Mouse (Mus musculus): ENCODE data around the gene Psapl1. TPM values are rescaled to one million over a fixed set of nuclear protein-coding genes. Genes with fewer than 3 reads are reported as not detected.
"Not testable (repeated sequence)": the region's sequence is repeated elsewhere in the genome, so short reads cannot be mapped to it uniquely, and the experiment has no call there.

Psapl1 gene
- total and polyA plus RNA-seq, 3 experiments: 0.05 TPM; not detected in 2

DNA sequence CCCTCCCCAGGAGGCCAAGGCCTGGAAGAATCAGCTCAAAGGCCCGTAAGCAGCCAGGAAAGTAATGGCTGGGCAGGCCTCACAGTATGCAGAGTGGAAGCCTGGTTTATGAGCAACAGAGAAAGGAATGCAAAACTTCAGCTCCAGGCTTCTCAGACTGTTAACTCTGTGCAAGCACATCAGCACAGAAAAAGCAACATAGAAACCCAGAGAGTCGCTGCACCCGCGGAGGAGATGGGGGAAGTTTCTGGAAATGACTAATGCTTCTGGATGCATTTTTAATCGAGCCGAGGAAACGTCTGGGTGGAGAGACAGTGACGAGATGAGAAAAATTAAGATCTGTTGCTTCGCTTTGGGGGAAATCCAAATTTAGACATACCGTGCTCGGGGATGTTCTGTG is 22.5 kb downstream of the Psapl1 start:
- Histone ChIP-seq H3K27me3 (ENCODE audit: insufficient read depth, low read length) (peaks cover 4% of the 10 kb centered on the region; the same call in 1 of the 2 replicates), H3K4me3 (ENCODE audit: low read depth, low read length) (no peak overlapping the region), H3K9me3 (replicated peaks) (no peaks in the 10 kb centered on the region), H3K4me1 (ENCODE audit: insufficient read depth, low read depth, low read length) (no peaks in the 10 kb centered on the region), H3K36me3 (replicated peaks) (no peaks in the 10 kb centered on the region)
- ATAC-seq (ENCODE audit: extremely low read depth, insufficient number of reproducible peaks, low FRiP score, poor library complexity, severe bottlenecking): no peak
- TF ChIP-seq GATA1 (IDR thresholded peaks at IDR 0.05; ENCODE audit: borderline replicate concordance, low read length) (no peak), TAL1 (conservative IDR thresholded peaks at IDR 0.05; ENCODE audit: low read depth, low read length) (no peak), CTCF (IDR thresholded peaks at IDR 0.05; ENCODE audit: low read depth, low read length) (no peak), POLR2AphosphoS5 (IDR thresholded peaks at IDR 0.05; ENCODE audit: insufficient replicate concordance, low read depth, low read length) (no peak), GATA2 (IDR thresholded peaks at IDR 0.05; ENCODE audit: borderline replicate concordance, low read depth, low read length) (no peak)
- DNase-seq (ENCODE audit: low spot score): no peak

DNA sequence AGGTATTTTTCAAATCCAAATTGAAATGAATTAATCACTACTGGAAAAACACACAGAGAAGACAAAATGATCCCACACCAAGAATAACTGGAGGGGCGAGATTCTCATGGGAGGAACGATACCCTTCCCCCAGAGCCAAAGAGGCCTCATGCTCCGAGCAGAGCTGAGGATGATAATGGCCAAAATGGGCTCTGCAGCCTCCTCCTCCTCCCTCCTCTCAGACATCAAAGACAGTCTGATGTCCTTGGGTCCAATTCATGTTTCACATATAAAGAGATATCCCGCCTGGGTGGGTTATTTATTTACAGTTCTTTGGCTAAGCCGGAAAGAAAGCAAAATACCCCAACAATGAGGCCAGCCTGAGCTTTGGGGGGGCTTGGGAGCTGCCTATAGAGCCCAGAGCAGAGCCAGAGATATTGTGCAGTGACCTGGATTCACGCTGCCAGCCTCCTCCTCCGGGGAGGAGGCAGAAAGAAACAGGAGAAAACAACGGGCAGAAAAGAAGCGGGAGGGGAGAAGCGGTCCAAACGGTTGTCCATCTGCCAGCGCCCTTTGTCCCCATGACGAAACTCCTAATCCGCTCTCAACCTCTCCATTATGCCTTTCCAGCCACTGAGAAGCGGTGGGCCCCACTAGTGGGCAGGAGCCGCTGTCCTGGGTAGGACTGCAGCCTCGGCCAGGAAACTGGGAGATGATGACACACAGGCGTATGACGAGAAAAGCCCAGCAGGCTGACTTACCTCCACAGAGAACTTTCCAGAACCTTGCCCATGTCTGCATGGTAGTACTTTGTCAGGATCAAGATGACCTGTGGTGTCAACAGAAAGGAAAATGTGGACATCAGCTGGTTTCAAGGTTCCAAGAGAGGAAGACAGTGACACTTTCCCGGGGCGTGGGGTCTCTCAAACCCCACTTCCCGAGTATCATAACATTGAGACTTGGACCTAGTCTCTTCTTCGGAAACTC is 24.9 kb downstream of the Psapl1 start:
- Histone ChIP-seq H3K4me1 (ENCODE audit: insufficient read depth, low read depth, low read length) (no peaks in the 10 kb centered on the region), H3K4me3 (ENCODE audit: low read depth, low read length) (no peak overlapping the region), H3K36me3 (replicated peaks) (no peaks in the 10 kb centered on the region), H3K9me3 (replicated peaks) (no peaks in the 10 kb centered on the region), H3K27me3 (ENCODE audit: insufficient read depth, low read length) (peaks cover 4% of the 10 kb centered on the region; the same call in 1 of the 2 replicates)
- no peak for DNase-seq (ENCODE audit: low spot score)
- TF ChIP-seq TAL1 (conservative IDR thresholded peaks at IDR 0.05; ENCODE audit: low read depth, low read length): no peak
- no peak for TF ChIP-seq GATA2 (IDR thresholded peaks at IDR 0.05; ENCODE audit: borderline replicate concordance, low read depth, low read length)
- no peak for TF ChIP-seq POLR2AphosphoS5 (IDR thresholded peaks at IDR 0.05; ENCODE audit: insufficient replicate concordance, low read depth, low read length)
- no peak for TF ChIP-seq GATA1 (IDR thresholded peaks at IDR 0.05; ENCODE audit: borderline replicate concordance, low read length)
- no peak for ATAC-seq (ENCODE audit: extremely low read depth, insufficient number of reproducible peaks, low FRiP score, poor library complexity, severe bottlenecking)

DNA sequence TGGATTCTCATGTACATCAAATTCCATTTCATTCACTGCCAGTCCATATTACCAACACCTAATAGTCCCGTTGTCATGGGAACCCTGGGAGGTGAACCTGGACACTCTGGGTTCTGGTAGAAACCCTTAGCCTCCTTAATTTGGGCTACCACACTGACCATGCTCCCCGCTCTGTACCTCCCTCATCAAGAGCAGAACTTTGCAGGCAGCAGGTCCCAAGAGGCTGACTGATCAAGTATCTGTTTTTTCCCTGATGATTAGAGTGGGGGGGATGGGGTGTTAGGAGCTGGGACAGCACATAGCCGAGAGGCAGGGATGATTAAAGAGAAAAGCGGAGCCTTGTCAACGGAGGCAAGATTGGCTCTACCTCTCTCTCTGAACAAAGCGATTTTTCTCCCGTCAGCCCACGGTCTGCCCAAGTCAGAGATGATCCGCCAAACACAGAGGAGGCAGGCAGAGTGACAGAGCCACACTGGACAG is 26.5 kb downstream of the Psapl1 start:
- no peaks in the 10 kb centered on the region for H3K27me3 ChIP-seq (ENCODE audit: insufficient read depth, low read length)
- no peak for ATAC-seq (ENCODE audit: extremely low read depth, insufficient number of reproducible peaks, low FRiP score, poor library complexity, severe bottlenecking)
- TF ChIP-seq TAL1 (conservative IDR thresholded peaks at IDR 0.05; ENCODE audit: low read depth, low read length) (no peak), GATA2 (IDR thresholded peaks at IDR 0.05; ENCODE audit: borderline replicate concordance, low read depth, low read length) (no peak), CTCF (IDR thresholded peaks at IDR 0.05; ENCODE audit: low read depth, low read length) (no peak), GATA1 (IDR thresholded peaks at IDR 0.05; ENCODE audit: borderline replicate concordance, low read length) (no peak), POLR2AphosphoS5 (IDR thresholded peaks at IDR 0.05; ENCODE audit: insufficient replicate concordance, low read depth, low read length) (no peak)
- DNase-seq (ENCODE audit: low spot score): no peak
- H3K9me3 ChIP-seq (replicated peaks): no peaks in the 10 kb centered on the region
- H3K4me3 ChIP-seq (ENCODE audit: low read depth, low read length): no peak overlapping the region
- no peaks in the 10 kb centered on the region for H3K4me1 ChIP-seq (ENCODE audit: insufficient read depth, low read depth, low read length)
- H3K36me3 ChIP-seq (replicated peaks): no peaks in the 10 kb centered on the region

- ATAC-seq (ENCODE audit: extremely low read depth, insufficient number of reproducible peaks, low FRiP score, poor library complexity, severe bottlenecking); DNase-seq (ENCODE audit: low spot score); H3K4me3 ChIP-seq (ENCODE audit: low read depth, low read length); H3K27me3 ChIP-seq (ENCODE audit: insufficient read depth, low read length); H3K4me1 ChIP-seq (ENCODE audit: insufficient read depth, low read depth, low read length); H3K36me3 ChIP-seq (replicated peaks); H3K9me3 ChIP-seq (replicated peaks): not testable (repeated sequence)
These were observed 33.7 kb downstream of the Psapl1 start for GRCm38 (mm10) chr5:36237526-36237925.

DNA sequence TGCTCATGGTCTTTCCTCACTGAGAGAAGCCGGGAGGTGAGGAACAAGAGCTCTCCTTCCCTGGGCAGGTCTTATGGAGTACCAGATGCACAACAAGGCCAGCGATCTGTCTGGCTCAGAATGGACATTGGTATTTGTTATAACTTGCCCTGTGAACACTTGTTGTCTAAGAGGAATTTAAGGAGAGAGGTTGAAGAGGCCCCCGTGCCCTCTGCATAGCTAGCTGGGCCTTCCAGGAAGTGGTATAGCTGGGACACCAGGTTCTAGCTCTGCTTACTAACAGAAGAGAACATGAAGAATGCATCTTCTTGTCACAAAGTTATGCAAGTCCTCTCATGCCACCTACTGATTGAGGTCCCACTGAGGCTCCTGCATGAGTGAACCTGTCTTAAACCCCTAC is 44.2 kb downstream of the Psapl1 start:
- peaks cover 3% of the 10 kb centered on the region; the same call in 1 of the 2 replicates for H3K27me3 ChIP-seq (ENCODE audit: insufficient read depth, low read length)

GRCm38 (mm10) chr5:36252746-36253504 is 49.1 kb downstream of the Psapl1 start:
- DNase-seq (ENCODE audit: low spot score): no peak
- Histone ChIP-seq H3K36me3 (replicated peaks) (no peaks in the 10 kb centered on the region), H3K4me3 (ENCODE audit: low read depth, low read length) (no peak overlapping the region), H3K4me1 (ENCODE audit: insufficient read depth, low read depth, low read length) (no peaks in the 10 kb centered on the region), H3K9me3 (replicated peaks) (no peaks in the 10 kb centered on the region), H3K27me3 (ENCODE audit: insufficient read depth, low read length) (peaks cover 3% of the 10 kb centered on the region; the same call in 1 of the 2 replicates)
- TF ChIP-seq TAL1 (conservative IDR thresholded peaks at IDR 0.05; ENCODE audit: low read depth, low read length): no peak
- no peak for TF ChIP-seq POLR2AphosphoS5 (IDR thresholded peaks at IDR 0.05; ENCODE audit: insufficient replicate concordance, low read depth, low read length)
- TF ChIP-seq GATA2 (IDR thresholded peaks at IDR 0.05; ENCODE audit: borderline replicate concordance, low read depth, low read length): no peak
- no peak for TF ChIP-seq CTCF (IDR thresholded peaks at IDR 0.05; ENCODE audit: low read depth, low read length)
- no peak for TF ChIP-seq GATA1 (IDR thresholded peaks at IDR 0.05; ENCODE audit: borderline replicate concordance, low read length)
- no peak for ATAC-seq (ENCODE audit: extremely low read depth, insufficient number of reproducible peaks, low FRiP score, poor library complexity, severe bottlenecking)

More for the DNA sequence above, 44.2 kb downstream of the Psapl1 start:
- no peaks in the 10 kb centered on the region for H3K4me1 ChIP-seq (ENCODE audit: insufficient read depth, low read depth, low read length)
- ATAC-seq (ENCODE audit: extremely low read depth, insufficient number of reproducible peaks, low FRiP score, poor library complexity, severe bottlenecking) (no peak), DNase-seq (ENCODE audit: low spot score) (no peak)
- no peak overlapping the region for H3K4me3 ChIP-seq (ENCODE audit: low read depth, low read length)
- no peaks in the 10 kb centered on the region for H3K36me3 ChIP-seq (replicated peaks)
- TF ChIP-seq TAL1 (conservative IDR thresholded peaks at IDR 0.05; ENCODE audit: low read depth, low read length): no peak
- no peak for TF ChIP-seq GATA2 (IDR thresholded peaks at IDR 0.05; ENCODE audit: borderline replicate concordance, low read depth, low read length)
- TF ChIP-seq CTCF (IDR thresholded peaks at IDR 0.05; ENCODE audit: low read depth, low read length): no peak
- TF ChIP-seq GATA1 (IDR thresholded peaks at IDR 0.05; ENCODE audit: borderline replicate concordance, low read length): no peak
- no peak for TF ChIP-seq POLR2AphosphoS5 (IDR thresholded peaks at IDR 0.05; ENCODE audit: insufficient replicate concordance, low read depth, low read length)
- no peaks in the 10 kb centered on the region for H3K9me3 ChIP-seq (replicated peaks)
